Mouse (Mus musculus): Measurements from ENCODE around the gene Asgr1.

Asgr1 gene

DNA sequence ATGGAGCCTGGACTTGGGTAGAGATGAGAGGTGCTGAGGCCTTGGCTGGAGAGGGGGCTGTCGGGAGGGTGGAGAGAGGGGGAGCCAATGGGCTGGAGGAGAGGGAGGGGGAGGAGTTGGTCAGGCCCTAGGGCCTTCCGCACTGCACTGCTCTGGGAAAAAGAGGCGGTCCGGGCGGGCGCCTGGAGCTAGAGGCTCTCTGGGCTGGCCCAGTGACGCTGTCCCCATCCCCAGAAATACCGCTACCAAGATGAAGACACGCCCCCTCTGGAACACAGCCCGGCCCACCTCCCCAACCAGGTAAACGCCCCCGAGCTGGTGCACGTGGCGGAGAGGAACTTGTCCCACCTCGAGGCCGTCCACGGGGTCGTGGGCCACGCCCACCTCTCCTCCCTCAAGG lies 27.2 kb upstream of the Asgr1 start:
- DNase-seq (ENCODE audit: low spot score): no peak

DNA sequence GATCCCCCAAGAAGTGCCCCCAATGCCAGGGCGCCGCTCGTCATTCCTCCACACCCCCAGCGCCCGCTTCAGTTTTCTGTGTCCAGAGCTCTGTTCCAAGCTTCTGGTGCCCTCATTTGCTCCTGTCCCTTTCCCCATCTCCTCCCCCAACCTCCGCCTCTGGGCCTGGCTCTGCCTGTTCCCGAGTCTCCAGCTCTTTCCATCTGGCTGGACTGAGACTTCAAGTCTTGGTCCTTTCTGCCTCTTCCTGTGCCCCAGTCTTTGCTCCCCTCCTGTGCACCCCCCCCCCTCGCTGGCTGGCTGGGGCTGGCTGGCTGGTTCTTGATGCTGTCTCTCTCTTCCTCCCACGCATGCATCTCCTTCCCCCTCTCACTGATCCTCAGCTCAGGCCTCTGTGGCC lies 26.5 kb upstream of the Asgr1 start:
- peak; percentile 50 for DNase-seq (ENCODE audit: low spot score)

- no peak for DNase-seq (ENCODE audit: low spot score)
Observed at GRCm38 (mm10) chr11:70028401-70029129, 25.3 kb upstream of the Asgr1 start.

DNA sequence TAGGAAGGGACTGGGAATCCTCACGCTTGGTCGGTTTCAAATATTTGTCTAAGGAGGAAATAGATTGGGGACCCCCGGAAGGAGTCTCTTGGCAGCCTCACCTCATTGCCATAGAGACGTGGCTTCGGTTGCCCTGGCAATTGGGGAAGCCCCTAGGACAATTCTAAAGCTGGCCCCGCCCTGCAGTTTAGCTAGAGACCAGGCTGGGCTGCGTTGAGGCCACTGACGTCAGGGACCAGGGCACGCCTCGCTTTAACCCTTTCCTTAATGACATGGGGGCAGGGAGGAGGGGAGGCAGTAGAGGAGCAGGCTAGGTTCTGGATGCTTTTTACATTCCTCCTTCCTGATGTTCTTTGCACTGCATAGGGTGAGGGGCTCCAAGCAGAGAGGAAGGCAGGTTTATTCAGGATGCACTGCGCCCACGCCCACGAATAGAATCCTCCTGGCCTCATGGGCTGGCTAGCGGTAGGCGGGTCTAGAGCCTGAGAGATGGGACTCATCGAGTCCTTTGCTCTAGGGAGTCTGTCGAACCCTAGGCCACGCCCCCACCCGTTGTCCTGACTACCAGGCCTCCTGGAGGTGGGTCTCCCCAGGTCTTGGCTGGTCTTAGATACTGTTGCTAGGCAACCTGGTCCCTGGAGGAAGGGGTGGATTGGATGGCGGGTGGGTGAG lies 24.6 kb upstream of the Asgr1 start:
- peak; percentile 93 for DNase-seq (ENCODE audit: low spot score)

DNA sequence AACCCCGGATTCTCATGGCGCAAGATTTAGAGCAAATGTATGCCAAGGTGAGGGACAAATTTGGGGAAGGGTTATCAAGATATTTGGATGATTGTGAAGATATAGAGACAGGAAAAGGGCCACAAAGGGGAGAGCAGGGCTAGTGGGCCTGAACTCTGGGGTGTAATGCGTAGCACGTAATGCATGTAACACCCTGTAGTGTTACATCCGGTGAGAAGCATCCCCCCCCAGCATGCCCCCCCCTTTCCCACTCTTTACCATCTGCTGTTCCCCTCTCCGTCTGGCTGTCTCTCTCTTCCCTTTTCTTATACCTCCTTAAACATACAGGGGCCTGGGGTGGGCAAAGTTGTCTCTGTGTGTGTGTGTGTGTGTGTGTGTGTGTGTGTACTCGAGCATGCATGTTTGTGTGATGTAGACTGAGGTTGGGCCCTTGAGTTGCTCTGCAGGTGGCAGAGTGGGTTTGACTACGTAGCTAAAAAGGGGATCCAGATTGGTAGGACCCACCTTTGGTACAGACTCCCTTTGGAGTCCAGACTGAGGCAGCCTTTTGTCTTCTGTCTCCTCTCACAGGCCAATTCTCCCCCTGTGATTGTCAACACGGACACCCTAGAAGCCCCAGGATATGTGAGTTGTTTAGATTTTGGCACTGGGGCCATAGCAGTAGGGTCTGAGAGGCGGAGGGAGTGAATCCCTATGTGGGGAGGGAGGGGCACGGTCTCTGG lies 23.9 kb upstream of the Asgr1 start:
- DNase-seq (ENCODE audit: low spot score): no peak

- DNase-seq (ENCODE audit: low spot score): no peak
Observed at GRCm38 (mm10) chr11:70030651-70031320, 23.1 kb upstream of the Asgr1 start.

DNA sequence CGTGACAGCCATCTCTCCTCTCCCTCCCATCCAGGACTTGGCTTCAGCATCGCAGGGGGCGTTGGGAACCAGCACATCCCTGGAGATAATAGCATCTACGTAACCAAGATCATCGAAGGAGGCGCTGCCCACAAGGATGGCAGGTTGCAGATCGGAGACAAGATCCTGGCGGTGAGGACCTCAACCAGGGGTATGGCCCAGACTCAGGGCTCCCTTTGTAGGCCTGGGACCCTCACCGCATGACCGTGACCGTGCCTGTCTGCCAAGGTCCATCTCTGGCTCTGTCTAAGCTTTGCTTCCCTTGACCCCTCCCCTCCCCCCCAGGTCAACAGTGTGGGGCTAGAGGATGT lies 22.6 kb upstream of the Asgr1 start:
- no peak for DNase-seq (ENCODE audit: low spot score)

GRCm38 (mm10) chr11:70038174-70038573 lies 15.7 kb upstream of the Asgr1 start:
- no peak for DNase-seq (ENCODE audit: low spot score)

DNA sequence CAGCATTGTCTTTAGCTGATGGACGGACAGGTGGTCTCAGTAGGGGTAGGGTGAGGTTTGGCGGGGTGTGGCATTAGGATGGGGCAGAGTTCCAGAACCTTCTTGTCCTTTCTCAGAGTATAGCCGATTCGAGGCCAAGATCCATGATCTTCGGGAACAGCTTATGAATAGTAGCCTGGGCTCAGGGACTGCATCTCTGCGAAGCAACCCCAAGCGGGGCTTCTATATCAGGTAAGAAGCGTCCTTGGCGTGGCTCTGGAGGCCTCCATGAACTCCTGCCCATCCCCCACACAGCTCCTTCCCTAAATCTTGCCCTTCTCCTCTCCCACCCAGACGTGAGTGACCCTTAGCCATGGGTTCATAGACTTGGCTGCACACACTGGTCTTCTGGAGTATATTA lies 14.3 kb upstream of the Asgr1 start:
- no peak for DNase-seq (ENCODE audit: low spot score)

DNA sequence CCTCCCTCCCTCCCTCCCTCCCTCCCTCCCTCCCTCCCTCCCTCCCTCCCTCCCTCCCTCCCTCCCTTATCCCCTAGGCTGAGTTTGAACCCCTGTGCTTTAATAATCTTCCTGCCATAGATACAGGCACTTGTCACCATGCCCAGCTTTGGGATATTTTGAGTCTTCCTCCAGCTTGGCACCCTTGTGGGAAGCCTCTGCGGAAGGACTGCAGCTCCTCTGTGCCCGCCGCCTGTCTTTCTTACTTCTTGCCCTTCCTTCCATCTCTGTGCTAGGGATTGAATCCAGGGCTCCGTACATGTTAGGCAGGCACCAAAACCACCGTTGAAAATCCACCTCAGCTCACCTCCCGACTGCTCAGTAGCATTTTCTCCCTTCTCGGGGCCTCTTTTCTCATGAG lies 13.7 kb upstream of the Asgr1 start:
- DNase-seq (ENCODE audit: low spot score): no peak

GRCm38 (mm10) chr11:70042309-70043085 lies 11.4 kb upstream of the Asgr1 start:
- no peak for DNase-seq (ENCODE audit: low spot score)

DNA sequence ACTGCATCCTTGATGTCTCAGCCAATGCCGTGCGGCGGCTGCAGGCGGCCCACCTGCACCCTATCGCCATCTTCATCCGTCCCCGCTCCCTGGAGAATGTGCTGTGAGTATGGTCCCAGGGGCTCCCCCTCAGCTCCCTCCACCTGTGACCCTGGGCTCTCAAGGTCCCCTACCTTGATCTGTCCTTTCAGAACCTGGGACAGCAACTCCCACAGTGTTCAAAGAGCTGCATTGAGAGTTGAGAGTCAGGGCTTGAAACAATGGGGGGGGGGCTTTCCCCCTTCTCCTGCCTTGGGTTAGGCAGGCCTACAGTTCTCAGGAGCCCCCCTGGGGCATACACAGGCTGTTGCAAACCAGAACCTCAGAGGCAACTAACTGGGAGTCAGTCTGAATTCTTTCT lies 10.2 kb upstream of the Asgr1 start:
- no peak for DNase-seq (ENCODE audit: low spot score)

GRCm38 (mm10) chr11:70045435-70045834 lies 8.4 kb upstream of the Asgr1 start:
- no peak for DNase-seq (ENCODE audit: low spot score)

GRCm38 (mm10) chr11:70049366-70049765 lies 4.5 kb upstream of the Asgr1 start:
- no peak for DNase-seq (ENCODE audit: low spot score)

DNA sequence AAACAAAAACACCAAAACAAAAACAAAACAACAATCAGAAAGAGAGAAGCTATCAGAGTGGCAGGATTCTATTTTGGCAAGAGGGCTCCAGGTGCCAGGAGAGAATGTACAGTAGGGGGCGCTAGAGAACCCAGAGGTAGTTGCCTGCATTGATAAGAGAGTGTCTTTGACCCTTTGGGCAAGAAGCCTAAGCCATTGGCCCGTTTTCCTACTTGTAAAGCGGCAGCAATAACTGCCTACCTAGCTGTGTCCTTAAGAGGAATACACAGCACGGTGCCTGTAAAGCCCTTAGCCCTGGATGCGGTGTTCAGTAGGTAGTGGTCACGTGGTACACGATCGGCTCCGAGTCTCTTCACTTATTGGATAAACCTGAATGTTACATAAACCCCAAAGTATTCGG lies 4.1 kb upstream of the Asgr1 start:
- peak; percentile 18 for DNase-seq (ENCODE audit: low spot score)

- DNase-seq (ENCODE audit: low spot score): no peak
Observed at GRCm38 (mm10) chr11:70053156-70053555, 729 bp upstream of the Asgr1 start.

GRCm38 (mm10) chr11:70055618-70056214 lies 1.8 kb downstream of the Asgr1 start:
- DNase-seq (ENCODE audit: low spot score): peak; percentile 66

GRCm38 (mm10) chr11:70057805-70058204 lies 3.9 kb downstream of the Asgr1 start:
- DNase-seq (ENCODE audit: low spot score): no peak

GRCm38 (mm10) chr11:70059930-70060329 lies 6.0 kb downstream of the Asgr1 start:
- no peak for DNase-seq (ENCODE audit: low spot score)

DNA sequence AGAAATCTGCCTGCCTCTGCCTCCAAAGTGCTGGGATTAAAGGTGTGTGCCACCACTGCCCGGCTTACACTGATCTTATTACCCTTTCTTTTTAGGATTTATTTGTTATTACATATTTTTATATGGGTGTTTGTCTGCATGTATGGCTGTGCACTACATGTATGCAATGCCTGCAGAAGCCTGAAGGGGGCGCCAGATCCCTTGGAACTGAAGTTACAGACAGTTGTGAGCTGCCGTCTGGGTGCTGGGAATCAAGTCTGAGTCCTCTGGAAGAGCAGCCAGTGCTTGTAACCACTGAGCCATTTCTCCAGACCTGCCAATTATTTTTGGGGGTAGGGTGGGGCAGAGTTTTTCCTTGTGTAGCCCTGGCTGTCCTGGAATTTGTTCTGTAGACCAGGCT lies 9.2 kb downstream of the Asgr1 start:
- no peak for DNase-seq (ENCODE audit: low spot score)

DNA sequence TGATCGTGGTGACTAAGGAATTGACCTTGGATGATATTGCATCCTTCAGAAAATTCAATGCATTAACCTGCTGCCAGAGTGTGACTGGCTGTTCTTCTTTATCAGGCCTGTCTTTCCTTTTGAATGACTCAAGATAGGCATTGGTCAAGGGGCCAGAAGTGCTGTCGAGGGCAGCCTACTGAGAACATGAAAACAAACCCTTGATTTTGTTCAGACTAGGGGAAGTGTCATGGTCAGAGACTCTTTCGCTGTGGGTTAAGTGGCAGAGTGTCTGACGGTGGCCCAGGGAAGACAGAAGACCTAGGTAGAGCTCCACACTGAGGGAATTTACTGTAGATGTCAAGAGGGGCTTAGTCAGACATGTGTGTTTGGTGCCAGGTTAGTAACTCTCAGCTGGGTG lies 12.8 kb downstream of the Asgr1 start:
- no peak for DNase-seq (ENCODE audit: low spot score)

- no peak for DNase-seq (ENCODE audit: low spot score)
Observed at GRCm38 (mm10) chr11:70068245-70068644, 14.4 kb downstream of the Asgr1 start.

Data from T-cell, adult 2 months (primary cell).